Mouse (Mus musculus): Measurements from ENCODE around the gene Adamts17. TPM values are rescaled to one million over a fixed set of nuclear protein-coding genes. Genes with fewer than 3 reads are reported as not detected.

Gene Adamts17
- total and polyA plus RNA-seq, 3 experiments, result not detected

DNA sequence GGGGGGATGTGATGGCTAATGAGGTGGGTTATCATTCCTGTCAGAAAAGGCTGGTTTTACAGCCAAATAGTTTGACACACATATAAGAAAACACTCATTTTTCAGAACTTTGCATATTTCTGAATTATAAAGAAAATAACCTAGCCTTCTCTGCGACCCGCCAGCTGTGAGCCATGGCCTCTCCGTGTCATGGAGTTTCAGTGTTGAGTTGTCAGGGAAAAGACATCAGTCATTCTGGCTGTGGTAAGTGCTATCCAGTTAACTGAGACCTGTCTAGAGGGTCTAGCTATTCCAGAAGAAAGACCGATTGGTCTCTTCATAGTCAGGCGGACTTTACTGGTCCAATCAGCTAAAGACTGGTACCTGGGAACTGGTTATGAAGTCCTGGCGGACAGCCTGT, 205.7 kb downstream of the Adamts17 start:
- H3K4me2 ChIP-seq (ENCODE audit: insufficient read depth, low read depth, poor library complexity, severe bottlenecking), result no peak overlapping the region
- H3K27ac ChIP-seq (ENCODE audit: insufficient read depth, low read depth), result no peak overlapping the region
- no peaks in the 10 kb centered on the region for H3K36me3 ChIP-seq (replicated peaks in 1 of 2; ENCODE audit: control insufficient read depth in 1 of 2, insufficient read depth in 1 of 2, low read length in 1 of 2)
- dilution Hi-C loops (cut with MboI; ENCODE audit: extremely low pct_ligation_motif_present, extremely low pct_unique_long_range_greater_than_20kb, low sequenced_read_pairs), result no loop called here
- H3K9me3 ChIP-seq (replicated peaks; ENCODE audit: low read length), result no peaks in the 10 kb centered on the region
- H3K4me3 ChIP-seq (replicated peaks in 1 of 3; ENCODE audit: low read depth in 2 of 3, low read length in 2 of 3, poor library complexity in 1 of 3), result no peak overlapping the region
- in situ Hi-C loops (cut with MboI; ENCODE audit: low pct_ligation_motif_present, low pct_unique_long_range_greater_than_20kb, low sequenced_read_pairs), result no loop called here
- H3K9ac ChIP-seq (ENCODE audit: insufficient read depth, low read depth), result no peak overlapping the region
- H3K79me2 ChIP-seq (replicated peaks; ENCODE audit: control insufficient read depth, extremely low read depth, insufficient read depth, poor library complexity, severe bottlenecking), result no peaks in the 10 kb centered on the region
- DNase-seq (ENCODE audit: extremely low read depth), result no peak
- no peaks in the 10 kb centered on the region for H3K4me1 ChIP-seq (ENCODE audit: control insufficient read depth in 1 of 2, insufficient read depth in 2 of 2)
- no peak for TF ChIP-seq CTCF (conservative IDR thresholded peaks at IDR 0.05 in 1 of 2, IDR thresholded peaks at IDR 0.05 in 1 of 2; ENCODE audit: low read depth in 2 of 2, low read length in 2 of 2)
- no peak for TF ChIP-seq ZC3H11A (IDR thresholded peaks at IDR 0.05; ENCODE audit: low read depth, low read length)
- TF ChIP-seq RCOR1 (conservative IDR thresholded peaks at IDR 0.05; ENCODE audit: low read depth, low read length), result no peak
- TF ChIP-seq GABPA (IDR thresholded peaks at IDR 0.05; ENCODE audit: insufficient replicate concordance, low read depth, low read length), result no peak
- TF ChIP-seq CHD1 (IDR thresholded peaks at IDR 0.05; ENCODE audit: low read depth, low read length), result no peak
- no peak for TF ChIP-seq MEF2A (IDR thresholded peaks at IDR 0.05; ENCODE audit: borderline replicate concordance, low read depth, low read length)
- H3K27me3 ChIP-seq (replicated peaks), result peaks cover 61% of the 10 kb centered on the region

DNA sequence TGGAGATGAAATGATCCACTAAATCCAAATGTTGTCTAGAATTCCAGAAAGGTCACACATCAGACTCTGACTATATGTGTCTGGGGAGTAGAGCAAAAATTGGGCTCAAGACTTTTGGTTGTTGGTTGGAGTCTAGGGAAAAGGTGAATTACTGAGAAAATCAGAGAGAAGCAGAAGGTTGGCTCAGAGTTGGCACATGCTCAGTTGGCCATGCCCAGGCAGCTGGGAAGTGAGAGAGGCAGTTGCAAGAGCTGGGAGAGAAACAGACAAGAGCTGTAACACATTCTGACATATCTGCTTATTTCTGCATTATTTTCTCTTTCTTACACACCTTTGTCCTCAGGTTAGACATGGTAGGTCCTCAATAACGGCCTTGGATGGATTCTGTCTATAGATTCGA, 209.7 kb downstream of the Adamts17 start:
- Histone ChIP-seq H3K79me2 (replicated peaks; ENCODE audit: control insufficient read depth, extremely low read depth, insufficient read depth, poor library complexity, severe bottlenecking) (no peaks in the 10 kb centered on the region), H3K4me2 (ENCODE audit: insufficient read depth, low read depth, poor library complexity, severe bottlenecking) (no peak overlapping the region), H3K4me1 (ENCODE audit: control insufficient read depth in 1 of 2, insufficient read depth in 2 of 2) (peaks cover 0 to 3% of the 10 kb centered on the region in 2 experiments; a peak in 1 of 4 replicates), H3K36me3 (replicated peaks in 1 of 2; ENCODE audit: control insufficient read depth in 1 of 2, insufficient read depth in 1 of 2, low read length in 1 of 2) (no peaks in the 10 kb centered on the region), H3K9ac (ENCODE audit: insufficient read depth, low read depth) (no peak overlapping the region), H3K27me3 (replicated peaks) (peaks cover 49% of the 10 kb centered on the region), H3K9me3 (replicated peaks; ENCODE audit: low read length) (no peaks in the 10 kb centered on the region), H3K27ac (ENCODE audit: insufficient read depth, low read depth) (no peak overlapping the region), H3K4me3 (replicated peaks in 1 of 3; ENCODE audit: low read depth in 2 of 3, low read length in 2 of 3, poor library complexity in 1 of 3) (no peak overlapping the region)
- dilution Hi-C loops (cut with MboI; ENCODE audit: extremely low pct_ligation_motif_present, extremely low pct_unique_long_range_greater_than_20kb, low sequenced_read_pairs), result no loop called here
- no peak for DNase-seq (ENCODE audit: extremely low read depth)
- in situ Hi-C loops (cut with MboI; ENCODE audit: low pct_ligation_motif_present, low pct_unique_long_range_greater_than_20kb, low sequenced_read_pairs), result no loop called here
- TF ChIP-seq RAD21 (IDR thresholded peaks at IDR 0.05; ENCODE audit: low read depth, low read length), result no peak
- TF ChIP-seq NELFE (IDR thresholded peaks at IDR 0.05; ENCODE audit: low read depth, low read length), result no peak
- TF ChIP-seq MAFK (IDR thresholded peaks at IDR 0.05; ENCODE audit: insufficient replicate concordance, low read length), result no peak
- no peak for TF ChIP-seq GABPA (IDR thresholded peaks at IDR 0.05; ENCODE audit: insufficient replicate concordance, low read depth, low read length)

DNA sequence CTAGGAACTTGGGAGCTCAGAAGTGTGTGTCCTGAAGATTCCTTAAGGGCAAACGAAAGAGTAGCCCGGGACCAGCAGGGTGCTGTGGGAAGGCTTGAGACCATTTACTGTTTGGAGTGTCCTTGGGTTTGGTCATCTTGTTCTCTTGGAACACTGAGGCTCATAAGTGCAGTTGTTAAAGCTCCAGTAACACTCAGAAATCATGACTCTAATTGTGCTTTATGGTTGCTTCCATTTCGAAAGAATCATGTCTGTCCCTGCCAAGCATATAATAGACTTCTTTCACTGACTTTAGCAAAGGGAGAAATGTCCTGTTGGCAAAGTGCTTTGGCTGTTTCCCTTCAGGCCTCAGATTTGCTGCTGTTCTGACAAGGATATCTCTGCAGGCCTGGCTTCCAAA, 210.9 kb downstream of the Adamts17 start:
- dilution Hi-C loops (cut with MboI; ENCODE audit: extremely low pct_ligation_motif_present, extremely low pct_unique_long_range_greater_than_20kb, low sequenced_read_pairs), result no loop called here
- H3K4me1 ChIP-seq (ENCODE audit: control insufficient read depth in 1 of 2, insufficient read depth in 2 of 2), result peaks cover 0 to 3% of the 10 kb centered on the region in 2 experiments; a peak in 1 of 4 replicates
- no peak for TF ChIP-seq ELF1 (IDR thresholded peaks at IDR 0.05; ENCODE audit: low read depth, low read length)
- TF ChIP-seq ETS1 (conservative IDR thresholded peaks at IDR 0.05; ENCODE audit: low read depth, low read length), result no peak
- TF ChIP-seq RAD21 (IDR thresholded peaks at IDR 0.05; ENCODE audit: low read depth, low read length), result no peak
- H3K9ac ChIP-seq (ENCODE audit: insufficient read depth, low read depth), result no peak overlapping the region
- DNase-seq (ENCODE audit: extremely low read depth), result no peak
- no peak overlapping the region for H3K27ac ChIP-seq (ENCODE audit: insufficient read depth, low read depth)
- peaks cover 49% of the 10 kb centered on the region for H3K27me3 ChIP-seq (replicated peaks)
- no peaks in the 10 kb centered on the region for H3K79me2 ChIP-seq (replicated peaks; ENCODE audit: control insufficient read depth, extremely low read depth, insufficient read depth, poor library complexity, severe bottlenecking)
- H3K36me3 ChIP-seq (replicated peaks in 1 of 2; ENCODE audit: control insufficient read depth in 1 of 2, insufficient read depth in 1 of 2, low read length in 1 of 2), result no peaks in the 10 kb centered on the region
- H3K4me2 ChIP-seq (ENCODE audit: insufficient read depth, low read depth, poor library complexity, severe bottlenecking), result no peak overlapping the region
- in situ Hi-C loops (cut with MboI; ENCODE audit: low pct_ligation_motif_present, low pct_unique_long_range_greater_than_20kb, low sequenced_read_pairs), result loop anchor here (25.0 kb wide), 1 partner anchor 587 kb away; the partner anchor contains the start of genes Lrrc28 and Ttc23
- no peaks in the 10 kb centered on the region for H3K9me3 ChIP-seq (replicated peaks; ENCODE audit: low read length)
- no peak overlapping the region for H3K4me3 ChIP-seq (replicated peaks in 1 of 3; ENCODE audit: low read depth in 2 of 3, low read length in 2 of 3, poor library complexity in 1 of 3)
